Mouse (Mus musculus) stomach, embryonic 15.5 days (tissue): ENCODE data around the gene Kcnj1. TPM values are rescaled to one million over a fixed set of nuclear protein-coding genes. Genes with fewer than 3 reads are reported as not detected.
A peak's percentile ranks its signal among the peaks of the same experiment; 100 is the strongest.

Experiments
- ATAC-seq: fragments of 200-750 bp; cut with Nextera tagmentation; 2 replicates; pipeline ENCODE4 v1.8.0; 2017; ENCODE audit warnings: low read depth, moderate number of reproducible peaks, moderate TSS enrichment; ENCODE audit not compliant: insufficient read depth, low FRiP score
- H3K27ac ChIP-seq: fragments of 300-500 bp; sonication (generic); 2 replicates; pipeline ENCODE4 v1.5.1; 2015; ENCODE audit warnings: mild to moderate bottlenecking, inconsistent platforms
- H3K27me3 ChIP-seq: fragments of 300-500 bp; sonication (generic); replicated peaks from 2 replicates; pipeline ENCODE4 v1.6.1; 2015; ENCODE audit warnings: inconsistent platforms
- H3K36me3 ChIP-seq: fragments of 300-500 bp; sonication (generic); 2 replicates; pipeline ENCODE4 v1.6.1; 2015; ENCODE audit warnings: inconsistent platforms
- H3K4me1 ChIP-seq: fragments of 300-500 bp; sonication (generic); 2 replicates; pipeline ENCODE4 v1.6.1; 2015; ENCODE audit warnings: inconsistent platforms
- H3K4me2 ChIP-seq: fragments of 300-500 bp; sonication (generic); 2 replicates; pipeline ENCODE4 v1.6.1; 2015; ENCODE audit warnings: mild to moderate bottlenecking, inconsistent platforms
- H3K4me3 ChIP-seq: fragments of 300-500 bp; sonication (generic); replicated peaks from 2 replicates; pipeline ENCODE4 v1.5.1; 2015; ENCODE audit warnings: inconsistent platforms
- H3K9ac ChIP-seq: fragments of 300-500 bp; sonication (generic); 2 replicates; pipeline ENCODE4 v1.6.1; 2015; ENCODE audit warnings: inconsistent platforms
- H3K9me3 ChIP-seq: fragments of 300-500 bp; sonication (generic); 2 replicates; pipeline ENCODE4 v1.6.1; 2016; ENCODE audit warnings: inconsistent platforms
- WGBS: fragments of 180-500 bp; shearing (Covaris S2); methylation state at CpG from one replicate; pipeline ENCODE4 v1.1.7; 2015; 5-methylcytosine and 5-hydroxymethylcytosine counted together
- polyA plus RNA-seq: library from polyadenylated mRNA; unstranded; fragments of >200 nt; fragmentation: Nextera tagmentation; extraction: Ambion mirVana; gene quantifications from 2 replicates; pipeline ENCODE4 v1.2.1, GENCODE M21; 2015

Gene Kcnj1
- polyA plus RNA-seq, 1 experiment from 2014 or later, result not detected

DNA sequence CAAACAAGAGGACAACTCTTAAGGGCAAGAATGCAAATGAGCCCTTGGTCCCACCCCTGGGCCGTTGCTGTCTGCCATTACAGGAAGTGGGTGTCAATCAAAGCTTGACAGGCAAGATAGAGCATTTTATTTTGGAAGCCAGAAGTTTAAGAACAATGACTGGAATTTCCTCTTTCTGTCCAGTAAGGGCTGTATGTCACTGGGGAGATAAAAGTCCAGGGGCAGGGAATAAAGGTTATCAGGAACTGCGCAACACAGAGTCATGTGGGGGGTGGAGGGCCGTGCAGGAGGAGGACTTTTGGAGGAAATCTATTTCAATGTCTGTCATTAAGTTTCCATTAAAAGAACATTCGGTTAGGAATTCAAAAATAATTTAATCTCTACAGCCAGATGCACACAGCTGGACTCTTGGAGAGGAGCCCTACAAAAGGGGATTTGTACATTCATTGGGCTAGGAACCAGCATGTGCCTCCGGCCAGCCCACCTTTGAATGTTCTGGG is 28.4 kb downstream of the Kcnj1 start:
- 17% methylated on average over 5 of the region's 5 CpGs for WGBS
- Histone ChIP-seq H3K9me3 (no peaks in the 10 kb centered on the region), H3K27ac (0 out of 2 replicates have a peak overlapping the region, but pooled peaks have one; percentile 37)

DNA sequence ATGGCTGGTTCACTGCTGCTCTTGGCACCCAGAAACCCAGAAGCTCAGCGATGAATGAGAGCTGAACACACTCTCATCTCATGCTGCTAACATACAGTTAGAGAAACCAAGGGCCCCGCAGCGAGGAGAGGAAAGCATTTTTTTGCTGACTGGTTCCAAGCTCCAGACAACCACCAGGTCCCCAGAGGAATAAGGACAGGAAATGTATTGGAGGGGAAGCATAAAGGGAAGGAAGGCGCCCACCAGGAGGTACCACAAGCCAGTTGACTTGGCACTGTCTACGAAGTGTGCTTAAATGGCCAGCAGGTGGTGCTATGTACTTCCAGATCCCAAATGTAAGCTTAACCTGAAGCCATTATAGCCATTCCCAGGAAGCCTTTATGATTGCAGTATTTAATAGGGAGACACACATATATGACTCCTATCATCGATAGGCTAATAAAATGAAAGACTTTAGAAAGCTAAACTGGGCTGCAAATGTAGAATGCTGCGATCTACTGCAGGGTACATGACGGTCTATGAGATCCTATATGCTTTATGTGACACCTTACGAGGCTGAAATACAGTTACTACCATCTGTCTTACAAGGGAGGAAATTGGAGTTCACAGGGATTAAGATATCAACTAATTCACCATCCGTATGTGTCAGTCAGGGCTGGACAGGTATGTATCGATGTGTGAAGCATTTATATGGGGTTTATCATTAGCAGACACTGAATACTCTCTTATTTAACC is 33.1 kb downstream of the Kcnj1 start:
- peaks cover 5% of the 10 kb centered on the region; the same call in 1 of the 2 replicates for H3K27me3 ChIP-seq
- WGBS, result 39% methylated on average over 11 of the region's 11 CpGs
- peaks cover 12% of the 10 kb centered on the region; the same call in 1 of the 2 replicates for H3K4me1 ChIP-seq
- no peak overlapping the region for H3K9ac ChIP-seq
- no peak overlapping the region for H3K27ac ChIP-seq
- no peaks in the 10 kb centered on the region for H3K9me3 ChIP-seq
- ATAC-seq, result no peak
- H3K4me2 ChIP-seq, result no peak overlapping the region
- no peak overlapping the region for H3K4me3 ChIP-seq
- H3K36me3 ChIP-seq, result no peaks in the 10 kb centered on the region

More for the DNA sequence above, 28.4 kb downstream of the Kcnj1 start:
- no peak; the same call in 1 of the 2 replicates for ATAC-seq
- no peak overlapping the region for H3K4me2 ChIP-seq
- no peak overlapping the region for H3K4me3 ChIP-seq
- H3K27me3 ChIP-seq, result no peaks in the 10 kb centered on the region
- no peak overlapping the region for H3K9ac ChIP-seq
- 0 out of 2 replicates have a peak, but pooled peaks cover 5% of the 10 kb centered on the region for H3K4me1 ChIP-seq
- H3K36me3 ChIP-seq, result no peaks in the 10 kb centered on the region

DNA sequence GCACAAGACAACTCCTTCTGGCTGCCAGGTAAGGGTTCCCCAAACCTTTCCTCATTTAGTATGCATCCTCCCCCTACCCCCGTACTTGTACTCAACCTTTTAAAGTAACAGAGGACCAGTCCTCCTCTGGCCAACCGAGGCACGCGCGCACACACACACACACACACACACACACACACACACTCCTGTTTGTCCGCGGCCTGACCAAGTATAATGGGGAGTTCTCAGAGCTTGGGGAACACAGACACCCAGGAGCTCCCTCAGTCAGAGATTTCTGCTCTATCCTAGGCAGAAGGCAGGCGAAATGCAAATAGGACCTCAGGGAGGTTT is 36.4 kb downstream of the Kcnj1 start:
- H3K9me3 ChIP-seq, result no peaks in the 10 kb centered on the region
- WGBS, result 25% methylated on average over 8 of the region's 8 CpGs
- H3K9ac ChIP-seq, result no peak overlapping the region
- no peak for ATAC-seq
- peaks cover 5% of the 10 kb centered on the region; the same call in 1 of the 2 replicates for H3K27me3 ChIP-seq
- H3K4me2 ChIP-seq, result peak overlapping the region; percentile 95
- no peak overlapping the region for H3K27ac ChIP-seq
- peaks cover 8% of the 10 kb centered on the region; the same call in 1 of the 2 replicates for H3K4me1 ChIP-seq
- H3K4me3 ChIP-seq, result peak overlapping the region; percentile 47
- no peaks in the 10 kb centered on the region for H3K36me3 ChIP-seq

DNA sequence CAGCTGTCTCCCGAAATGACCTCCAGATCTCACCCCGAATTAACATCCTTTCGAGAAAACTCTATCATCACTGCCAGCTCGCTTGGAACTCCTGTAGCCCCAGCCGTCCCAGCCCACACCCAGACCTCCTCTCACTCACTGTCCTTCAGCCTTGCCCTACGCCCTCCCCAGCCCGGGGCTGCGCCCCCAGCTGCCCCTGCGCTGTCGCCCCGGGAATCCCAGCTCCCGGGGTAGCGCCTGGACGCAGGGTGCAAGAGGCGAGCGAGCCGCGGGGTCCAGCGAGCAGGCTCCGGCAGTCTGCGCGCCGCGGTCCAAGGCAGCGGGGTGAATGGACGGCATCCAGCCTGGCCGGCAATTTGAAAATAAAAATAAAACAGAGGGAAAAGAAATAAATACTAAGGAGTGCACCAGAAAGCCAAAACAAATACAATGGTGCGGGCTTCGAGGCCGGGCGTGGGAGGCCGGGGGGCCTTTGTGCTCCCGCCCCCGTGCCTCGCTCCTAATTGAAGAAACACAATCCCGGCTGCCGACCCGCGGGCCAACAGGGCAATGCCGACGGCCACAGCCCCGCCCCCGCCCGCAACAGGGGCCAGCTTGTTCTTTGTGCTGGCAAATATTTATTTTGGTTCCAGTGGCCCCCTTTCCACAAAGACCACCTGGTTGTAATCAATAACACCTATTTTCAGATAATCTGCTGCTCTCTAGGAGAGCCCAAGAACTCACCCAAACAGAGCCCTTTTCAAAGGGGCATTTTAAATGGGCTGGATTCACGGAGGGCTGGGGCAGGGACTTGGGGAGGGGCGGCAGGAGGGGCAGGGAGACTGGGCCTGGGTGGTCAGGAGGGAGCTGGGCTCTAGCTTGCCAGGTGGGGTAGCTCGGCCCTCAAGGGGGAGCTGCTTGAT is 37.0 kb downstream of the Kcnj1 start:
- WGBS, result 6% methylated on average over 47 of the region's 47 CpGs
- peak overlapping the region; percentile 95 for H3K4me2 ChIP-seq
- H3K4me1 ChIP-seq, result peaks cover 8% of the 10 kb centered on the region; the same call in 1 of the 2 replicates
- no peaks in the 10 kb centered on the region for H3K9me3 ChIP-seq
- peak overlapping the region; percentile 47 for H3K4me3 ChIP-seq
- no peak for ATAC-seq
- no peaks in the 10 kb centered on the region for H3K36me3 ChIP-seq
- no peak overlapping the region for H3K9ac ChIP-seq
- no peak overlapping the region for H3K27ac ChIP-seq
- peaks cover 5% of the 10 kb centered on the region; the same call in 1 of the 2 replicates for H3K27me3 ChIP-seq

DNA sequence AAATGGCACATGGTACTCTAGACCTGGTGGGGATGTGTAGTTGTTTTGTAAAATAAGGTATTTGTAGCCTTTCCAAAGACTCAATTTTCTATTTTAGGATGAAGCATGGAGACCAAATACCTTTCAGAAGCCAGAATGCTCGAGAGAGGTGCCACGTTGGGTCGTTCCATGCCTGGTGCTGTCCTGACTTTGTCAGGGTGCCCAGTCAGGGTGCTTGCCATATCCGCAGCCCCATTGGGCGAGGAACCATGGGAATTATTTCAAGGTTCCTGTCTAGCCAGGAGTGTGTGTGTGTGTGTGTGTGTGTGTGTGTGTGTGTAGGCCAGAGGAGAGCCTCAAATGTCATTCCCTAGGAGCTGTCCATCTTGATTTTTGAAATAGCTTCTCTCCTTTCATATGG is 38.4 kb downstream of the Kcnj1 start:
- peaks cover 8% of the 10 kb centered on the region; the same call in 1 of the 2 replicates for H3K4me1 ChIP-seq
- no peak overlapping the region for H3K9ac ChIP-seq
- ATAC-seq, result no peak
- H3K4me2 ChIP-seq, result no peak overlapping the region
- no peak overlapping the region for H3K4me3 ChIP-seq
- H3K36me3 ChIP-seq, result no peaks in the 10 kb centered on the region
- H3K27me3 ChIP-seq, result peaks cover 5% of the 10 kb centered on the region; the same call in 1 of the 2 replicates
- WGBS, result 95% methylated on average over 5 of the region's 5 CpGs
- no peak overlapping the region for H3K27ac ChIP-seq
- no peaks in the 10 kb centered on the region for H3K9me3 ChIP-seq

DNA sequence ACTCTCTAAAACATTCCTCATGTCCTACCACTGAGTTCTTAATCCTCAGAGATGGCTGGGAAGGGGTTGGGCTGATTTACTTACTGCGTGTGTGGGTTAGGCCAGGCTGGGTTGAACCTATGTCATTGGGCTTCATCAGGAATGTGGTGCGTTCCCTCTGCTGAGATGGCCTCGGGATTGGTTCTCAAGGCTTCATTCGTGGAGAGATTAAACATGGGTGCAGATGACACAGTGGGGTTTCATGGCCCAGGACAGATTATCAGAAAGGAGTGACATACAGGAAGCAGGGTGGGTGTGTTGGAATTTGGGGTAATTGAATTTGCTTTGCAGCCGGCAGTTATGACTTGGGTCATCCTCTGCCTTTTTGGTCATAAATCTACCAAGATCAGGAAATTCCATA is 39.2 kb downstream of the Kcnj1 start:
- H3K36me3 ChIP-seq, result no peaks in the 10 kb centered on the region
- H3K9me3 ChIP-seq, result no peaks in the 10 kb centered on the region
- no peak for ATAC-seq
- no peak overlapping the region for H3K4me2 ChIP-seq
- no peak overlapping the region for H3K4me3 ChIP-seq
- peaks cover 5% of the 10 kb centered on the region; the same call in 1 of the 2 replicates for H3K27me3 ChIP-seq
- 80% methylated on average over 5 of the region's 5 CpGs for WGBS
- H3K4me1 ChIP-seq, result peaks cover 8% of the 10 kb centered on the region; the same call in 1 of the 2 replicates
- no peak overlapping the region for H3K27ac ChIP-seq
- no peak overlapping the region for H3K9ac ChIP-seq

DNA sequence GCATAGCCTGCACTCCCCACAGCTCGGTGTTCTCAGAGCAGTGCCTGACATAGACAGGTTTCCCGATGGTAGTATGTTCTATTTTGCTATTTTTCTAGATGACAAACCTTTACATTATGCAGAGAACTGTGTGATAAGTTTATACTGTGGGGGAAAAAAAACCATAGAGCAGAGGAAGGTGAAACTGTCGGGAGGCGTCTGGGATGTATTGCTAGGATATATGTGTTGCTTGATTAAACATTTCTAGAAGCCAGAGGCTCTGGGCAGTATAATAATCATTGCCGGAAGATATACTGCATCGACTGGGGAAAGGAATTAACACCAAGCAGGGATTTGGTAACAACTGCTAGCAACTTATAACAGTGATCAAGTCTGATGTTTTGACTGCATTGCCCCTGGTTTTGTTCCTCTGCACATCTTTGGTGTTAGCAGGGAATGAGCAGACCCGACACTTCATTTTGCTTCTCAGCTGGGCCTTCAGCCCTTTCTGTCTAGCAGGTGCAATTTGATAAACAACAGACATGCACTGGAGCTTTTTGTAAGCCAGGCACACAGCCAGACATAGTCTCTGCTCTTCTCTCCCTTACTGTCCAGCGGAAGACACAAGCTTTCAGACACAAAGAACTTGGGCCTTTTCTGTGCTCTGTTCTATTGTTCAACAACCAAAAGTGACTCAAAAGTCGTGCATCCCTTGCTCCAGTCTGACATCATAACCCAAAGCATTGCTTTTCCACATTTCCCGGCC is 40.7 kb downstream of the Kcnj1 start:
- Histone ChIP-seq H3K4me2 (no peak overlapping the region), H3K36me3 (no peaks in the 10 kb centered on the region), H3K4me1 (peaks cover 8% of the 10 kb centered on the region; the same call in 1 of the 2 replicates), H3K4me3 (no peak overlapping the region), H3K9ac (no peak overlapping the region), H3K9me3 (no peaks in the 10 kb centered on the region), H3K27me3 (no peaks in the 10 kb centered on the region; the same call in 1 of the 2 replicates), H3K27ac (peak overlapping the region; percentile 59; the same call in 1 of the 2 replicates)
- no peak for ATAC-seq
- WGBS, result 43% methylated on average over 10 of the region's 10 CpGs

DNA sequence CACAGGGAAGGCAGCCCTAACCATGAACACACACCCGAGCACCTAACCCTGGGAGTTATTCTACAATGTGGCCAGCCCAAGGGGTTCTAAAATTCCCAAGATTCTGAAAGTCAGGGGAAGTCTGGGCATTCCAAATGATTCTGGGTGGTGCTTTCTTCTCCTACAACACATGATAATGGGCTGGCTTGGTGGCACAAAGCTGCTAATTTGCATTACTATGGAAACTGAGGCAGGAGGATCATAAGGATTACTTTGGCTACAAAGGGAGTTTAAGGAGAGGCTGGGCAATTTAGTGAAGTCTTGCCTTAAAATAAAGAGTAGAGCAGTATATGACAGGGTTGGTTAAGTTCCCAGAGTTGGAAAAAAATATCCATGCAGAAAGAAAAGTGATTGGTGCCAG is 42.7 kb downstream of the Kcnj1 start:
- 94% methylated on average over 1 of the region's 1 CpGs for WGBS
- Histone ChIP-seq H3K4me2 (no peak overlapping the region), H3K9me3 (no peaks in the 10 kb centered on the region), H3K9ac (no peak overlapping the region), H3K4me1 (no peaks in the 10 kb centered on the region), H3K36me3 (no peaks in the 10 kb centered on the region), H3K27me3 (no peaks in the 10 kb centered on the region), H3K4me3 (no peak overlapping the region), H3K27ac (no peak overlapping the region)
- ATAC-seq, result no peak

DNA sequence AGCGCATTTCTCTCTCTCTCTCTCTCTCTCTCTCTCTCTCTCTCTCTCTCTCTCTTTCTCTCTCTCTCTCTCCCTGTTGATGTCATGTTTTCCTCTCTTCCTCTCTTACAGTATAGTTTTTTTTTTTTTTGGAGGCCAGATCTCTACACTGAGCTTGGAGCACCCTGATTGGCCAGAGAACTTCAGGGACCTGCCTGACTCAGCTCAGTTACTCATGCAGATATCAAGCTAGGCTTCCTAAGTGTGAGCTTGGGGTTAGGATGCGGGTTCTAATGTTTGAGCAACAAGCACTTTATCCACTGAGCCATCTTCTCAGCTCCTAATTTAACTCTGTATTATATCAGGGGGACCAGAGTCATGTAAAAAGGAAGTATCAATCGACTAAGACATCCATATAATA is 43.7 kb downstream of the Kcnj1 start:
- Histone ChIP-seq H3K9ac (no peak overlapping the region), H3K4me3 (no peak overlapping the region), H3K27ac (no peak overlapping the region), H3K27me3 (no peaks in the 10 kb centered on the region), H3K4me1 (no peaks in the 10 kb centered on the region), H3K36me3 (no peaks in the 10 kb centered on the region), H3K4me2 (no peak overlapping the region), H3K9me3 (no peaks in the 10 kb centered on the region)
- WGBS, result 94% methylated on average over 3 of the region's 3 CpGs
- no peak for ATAC-seq

DNA sequence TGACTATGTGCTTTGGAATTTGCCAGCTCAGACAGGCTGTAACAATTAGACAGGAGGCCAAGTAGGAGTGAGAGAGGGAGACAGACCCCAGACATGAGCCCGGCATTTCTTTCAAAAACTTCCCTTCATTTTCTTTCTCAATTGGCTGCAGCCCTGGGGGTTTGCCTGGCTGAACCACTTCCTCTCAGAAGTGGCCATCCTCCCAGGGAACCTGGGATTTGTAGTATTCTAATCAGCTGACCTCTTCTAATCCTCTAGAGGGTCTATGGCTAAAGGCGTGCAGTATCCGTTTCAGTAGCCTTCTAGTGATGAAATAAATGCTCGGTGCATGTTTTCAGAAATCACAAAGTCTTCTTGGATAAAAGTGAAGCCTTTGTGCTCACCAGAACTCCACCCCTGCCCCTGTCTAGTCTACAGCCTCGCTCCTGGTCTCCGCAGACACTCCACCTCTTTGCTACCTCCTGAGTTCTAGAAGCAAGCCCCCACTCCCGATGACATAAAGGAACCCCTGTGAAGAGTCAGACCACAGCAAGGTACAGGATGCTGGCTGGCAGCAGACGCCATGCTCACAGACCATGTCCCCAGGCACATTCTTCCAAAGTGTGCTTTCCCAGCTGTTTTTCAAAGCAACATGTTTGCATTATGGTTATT is 45.3 kb downstream of the Kcnj1 start:
- H3K4me1 ChIP-seq, result no peaks in the 10 kb centered on the region
- H3K27ac ChIP-seq, result no peak overlapping the region
- no peak for ATAC-seq
- H3K27me3 ChIP-seq, result no peaks in the 10 kb centered on the region
- no peak overlapping the region for H3K4me3 ChIP-seq
- H3K36me3 ChIP-seq, result no peaks in the 10 kb centered on the region
- no peak overlapping the region for H3K9ac ChIP-seq
- no peaks in the 10 kb centered on the region for H3K9me3 ChIP-seq
- 43% methylated on average over 8 of the region's 8 CpGs for WGBS
- H3K4me2 ChIP-seq, result no peak overlapping the region

DNA sequence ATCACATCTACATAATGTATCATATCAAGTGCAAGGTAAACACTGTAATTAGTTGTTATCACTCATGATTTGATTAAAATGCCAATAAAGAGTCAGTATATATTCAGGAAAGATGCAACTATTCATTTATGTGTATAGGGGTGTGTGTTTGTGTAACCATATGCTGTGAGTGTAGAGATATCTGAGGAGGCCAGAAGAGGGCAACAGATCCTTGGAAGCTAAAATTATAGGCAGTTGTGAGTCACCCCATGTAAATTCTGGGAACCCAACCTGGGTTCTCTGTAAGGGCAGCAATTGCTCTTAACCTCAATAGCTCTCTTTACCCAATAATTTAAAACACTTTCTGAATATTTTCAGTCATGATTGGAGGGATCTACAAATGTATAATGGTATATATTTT is 48.4 kb downstream of the Kcnj1 start:
- no peaks in the 10 kb centered on the region for H3K36me3 ChIP-seq
- H3K9me3 ChIP-seq, result no peaks in the 10 kb centered on the region
- ATAC-seq, result no peak
- H3K27me3 ChIP-seq, result no peaks in the 10 kb centered on the region
- H3K4me1 ChIP-seq, result no peaks in the 10 kb centered on the region
- no peak overlapping the region for H3K9ac ChIP-seq
- no peak overlapping the region for H3K4me2 ChIP-seq
- H3K4me3 ChIP-seq, result no peak overlapping the region
- no peak overlapping the region for H3K27ac ChIP-seq
